Mouse (Mus musculus): ENCODE measurements at regions not wholly inside any gene's neighbourhood (a gene's known extent, or its start where the extent isn't known, plus 50 kb on each side); places are given as distances from the start of the nearest gene placed in this dataset.
"Not testable (repeated sequence)": the region's sequence is repeated elsewhere in the genome, so short reads cannot be mapped to it uniquely, and the experiment has no call there.

- no peak overlapping the region for H3K4me3 ChIP-seq (ENCODE audit: low read depth, low read length)
- TF ChIP-seq CTCF (IDR thresholded peaks at IDR 0.05; ENCODE audit: low read depth) = no peak
- DNase-seq = no peak
- no peak for ATAC-seq (ENCODE audit: insufficient read depth)
- no peaks in the 10 kb centered on the region for H3K9me3 ChIP-seq (ENCODE audit: low read depth, low read length)
- no peak overlapping the region for H3K4me2 ChIP-seq
- no peaks in the 10 kb centered on the region for H3K27me3 ChIP-seq (ENCODE audit: insufficient read depth, low read length)
- no peak overlapping the region for H3K9ac ChIP-seq
- H3K4me1 ChIP-seq (ENCODE audit: insufficient read depth) = no peaks in the 10 kb centered on the region
- H3K36me3 ChIP-seq (ENCODE audit: insufficient read depth) = no peaks in the 10 kb centered on the region
- H3K27ac ChIP-seq (ENCODE audit: low read depth) = no peak overlapping the region
These were observed 1092.9 kb upstream of the 1700008P02Rik start for GRCm38 (mm10) chr3:7713130-7713529.

- TF ChIP-seq CTCF (IDR thresholded peaks at IDR 0.05; ENCODE audit: low read depth) = no peak
- DNase-seq (no peak), ATAC-seq (ENCODE audit: insufficient read depth) (no peak)
- Histone ChIP-seq H3K4me3 (ENCODE audit: low read depth, low read length) (no peak overlapping the region), H3K4me1 (ENCODE audit: insufficient read depth) (no peaks in the 10 kb centered on the region), H3K4me2 (no peak overlapping the region), H3K36me3 (ENCODE audit: insufficient read depth) (no peaks in the 10 kb centered on the region), H3K27me3 (ENCODE audit: insufficient read depth, low read length) (no peaks in the 10 kb centered on the region), H3K9ac (no peak overlapping the region), H3K27ac (ENCODE audit: low read depth) (no peak overlapping the region), H3K9me3 (ENCODE audit: low read depth, low read length) (no peaks in the 10 kb centered on the region)
- 86% methylated on average over 2 of the region's 2 CpGs for WGBS
These were observed 1092.2 kb upstream of the 1700008P02Rik start for GRCm38 (mm10) chr3:7712466-7712865.

- no peak overlapping the region for H3K4me3 ChIP-seq (ENCODE audit: low read depth, low read length)
- H3K27me3 ChIP-seq (ENCODE audit: insufficient read depth, low read length) = no peaks in the 10 kb centered on the region
- TF ChIP-seq CTCF (IDR thresholded peaks at IDR 0.05; ENCODE audit: low read depth) = no peak
- H3K9me3 ChIP-seq (ENCODE audit: low read depth, low read length) = no peaks in the 10 kb centered on the region
- DNase-seq = no peak
- no peak for ATAC-seq (ENCODE audit: insufficient read depth)
- H3K27ac ChIP-seq (ENCODE audit: low read depth) = no peak overlapping the region
- no peak overlapping the region for H3K4me2 ChIP-seq
- H3K36me3 ChIP-seq (ENCODE audit: insufficient read depth) = no peaks in the 10 kb centered on the region
- H3K9ac ChIP-seq = no peak overlapping the region
- WGBS = 60% methylated on average over 2 of the region's 2 CpGs
- H3K4me1 ChIP-seq (ENCODE audit: insufficient read depth) = no peaks in the 10 kb centered on the region
These were observed 1088.4 kb upstream of the 1700008P02Rik start for GRCm38 (mm10) chr3:7708609-7709008.

GRCm38 (mm10) chr3:7683536-7683935, 1063.3 kb upstream of the 1700008P02Rik start:
- DNase-seq = no peak
- no peaks in the 10 kb centered on the region for H3K36me3 ChIP-seq (ENCODE audit: insufficient read depth)
- 75% methylated on average over 1 of the region's 1 CpGs for WGBS

GRCm38 (mm10) chr3:7682816-7683215, 1062.6 kb upstream of the 1700008P02Rik start:
- not testable (repeated sequence) for H3K9ac ChIP-seq; H3K4me1 ChIP-seq (ENCODE audit: insufficient read depth); H3K27ac ChIP-seq (ENCODE audit: low read depth); DNase-seq; H3K36me3 ChIP-seq (ENCODE audit: insufficient read depth); H3K4me3 ChIP-seq (ENCODE audit: low read depth, low read length); ATAC-seq (ENCODE audit: insufficient read depth); H3K27me3 ChIP-seq (ENCODE audit: insufficient read depth, low read length); H3K9me3 ChIP-seq (ENCODE audit: low read depth, low read length); H3K4me2 ChIP-seq
- WGBS = 66% methylated on average over 3 of the region's 3 CpGs

More at GRCm38 (mm10) chr3:7683536-7683935, 1063.3 kb upstream of the 1700008P02Rik start:
- no peak for ATAC-seq (ENCODE audit: insufficient read depth)
- no peaks in the 10 kb centered on the region for H3K9me3 ChIP-seq (ENCODE audit: low read depth, low read length)
- no peaks in the 10 kb centered on the region for H3K27me3 ChIP-seq (ENCODE audit: insufficient read depth, low read length)
- H3K4me3 ChIP-seq (ENCODE audit: low read depth, low read length) = no peak overlapping the region
- H3K4me2 ChIP-seq = no peak overlapping the region
- no peak overlapping the region for H3K9ac ChIP-seq
- H3K4me1 ChIP-seq (ENCODE audit: insufficient read depth) = no peaks in the 10 kb centered on the region
- H3K27ac ChIP-seq (ENCODE audit: low read depth) = no peak overlapping the region
- no peak for TF ChIP-seq CTCF (IDR thresholded peaks at IDR 0.05; ENCODE audit: low read depth)

GRCm38 (mm10) chr3:7682311-7682710, 1062.1 kb upstream of the 1700008P02Rik start:
- Histone ChIP-seq H3K27me3 (ENCODE audit: insufficient read depth, low read length) (no peaks in the 10 kb centered on the region), H3K9me3 (ENCODE audit: low read depth, low read length) (no peaks in the 10 kb centered on the region), H3K4me1 (ENCODE audit: insufficient read depth) (no peaks in the 10 kb centered on the region), H3K27ac (ENCODE audit: low read depth) (no peak overlapping the region), H3K4me2 (no peak overlapping the region), H3K36me3 (ENCODE audit: insufficient read depth) (no peaks in the 10 kb centered on the region), H3K4me3 (ENCODE audit: low read depth, low read length) (no peak overlapping the region), H3K9ac (no peak overlapping the region)
- no peak for DNase-seq
- 74% methylated on average over 3 of the region's 3 CpGs for WGBS
- no peak for TF ChIP-seq CTCF (IDR thresholded peaks at IDR 0.05; ENCODE audit: low read depth)
- ATAC-seq (ENCODE audit: insufficient read depth) = no peak

GRCm38 (mm10) chr3:7669956-7670355, 1049.7 kb upstream of the 1700008P02Rik start:
- TF ChIP-seq CTCF (IDR thresholded peaks at IDR 0.05; ENCODE audit: low read depth) = no peak
- Histone ChIP-seq H3K9me3 (ENCODE audit: low read depth, low read length) (no peaks in the 10 kb centered on the region), H3K9ac (no peak overlapping the region), H3K4me1 (ENCODE audit: insufficient read depth) (no peaks in the 10 kb centered on the region), H3K27me3 (ENCODE audit: insufficient read depth, low read length) (no peaks in the 10 kb centered on the region), H3K27ac (ENCODE audit: low read depth) (no peak overlapping the region), H3K36me3 (ENCODE audit: insufficient read depth) (no peaks in the 10 kb centered on the region), H3K4me3 (ENCODE audit: low read depth, low read length) (no peak overlapping the region), H3K4me2 (no peak overlapping the region)
- no peak for DNase-seq
- 85% methylated on average over 6 of the region's 6 CpGs for WGBS
- no peak for ATAC-seq (ENCODE audit: insufficient read depth)

GRCm38 (mm10) chr3:7667851-7668250, 1047.6 kb upstream of the 1700008P02Rik start:
- not testable (repeated sequence) for H3K4me3 ChIP-seq (ENCODE audit: low read depth, low read length); H3K27ac ChIP-seq (ENCODE audit: low read depth); ATAC-seq (ENCODE audit: insufficient read depth); H3K9me3 ChIP-seq (ENCODE audit: low read depth, low read length); H3K4me2 ChIP-seq; DNase-seq; H3K9ac ChIP-seq; H3K36me3 ChIP-seq (ENCODE audit: insufficient read depth); H3K27me3 ChIP-seq (ENCODE audit: insufficient read depth, low read length); H3K4me1 ChIP-seq (ENCODE audit: insufficient read depth)
- 81% methylated on average over 5 of the region's 5 CpGs for WGBS

GRCm38 (mm10) chr3:7666391-7667142, 1046.3 kb upstream of the 1700008P02Rik start:
- H3K4me3 ChIP-seq (ENCODE audit: low read depth, low read length); H3K27me3 ChIP-seq (ENCODE audit: insufficient read depth, low read length); H3K9me3 ChIP-seq (ENCODE audit: low read depth, low read length); H3K36me3 ChIP-seq (ENCODE audit: insufficient read depth); H3K4me2 ChIP-seq; ATAC-seq (ENCODE audit: insufficient read depth); H3K9ac ChIP-seq; H3K4me1 ChIP-seq (ENCODE audit: insufficient read depth); H3K27ac ChIP-seq (ENCODE audit: low read depth): not testable (repeated sequence)
- 73% methylated on average over 9 of the region's 9 CpGs for WGBS
- DNase-seq = peak; percentile 30

Data from lung, embryonic 14.5 days (tissue).